Mouse (Mus musculus) liver, adult 2 months (tissue): Measurements from ENCODE around the gene Sowahb.

Source experiments
- CTCF ChIP-seq: fragments of 200-500 bp; IDR thresholded peaks from 2 replicates; pipeline ENCODE4 v1.5.1; 2011; ENCODE audit warnings: low read depth, low read length, control low read depth
- POLR2A ChIP-seq: fragments of 200-500 bp; IDR thresholded peaks from 2 replicates; pipeline ENCODE4 v1.6.1; 2011; ENCODE audit warnings: low read length, control low read depth; ENCODE audit not compliant: insufficient read depth; ENCODE audit errors: extremely low read depth

DNA sequence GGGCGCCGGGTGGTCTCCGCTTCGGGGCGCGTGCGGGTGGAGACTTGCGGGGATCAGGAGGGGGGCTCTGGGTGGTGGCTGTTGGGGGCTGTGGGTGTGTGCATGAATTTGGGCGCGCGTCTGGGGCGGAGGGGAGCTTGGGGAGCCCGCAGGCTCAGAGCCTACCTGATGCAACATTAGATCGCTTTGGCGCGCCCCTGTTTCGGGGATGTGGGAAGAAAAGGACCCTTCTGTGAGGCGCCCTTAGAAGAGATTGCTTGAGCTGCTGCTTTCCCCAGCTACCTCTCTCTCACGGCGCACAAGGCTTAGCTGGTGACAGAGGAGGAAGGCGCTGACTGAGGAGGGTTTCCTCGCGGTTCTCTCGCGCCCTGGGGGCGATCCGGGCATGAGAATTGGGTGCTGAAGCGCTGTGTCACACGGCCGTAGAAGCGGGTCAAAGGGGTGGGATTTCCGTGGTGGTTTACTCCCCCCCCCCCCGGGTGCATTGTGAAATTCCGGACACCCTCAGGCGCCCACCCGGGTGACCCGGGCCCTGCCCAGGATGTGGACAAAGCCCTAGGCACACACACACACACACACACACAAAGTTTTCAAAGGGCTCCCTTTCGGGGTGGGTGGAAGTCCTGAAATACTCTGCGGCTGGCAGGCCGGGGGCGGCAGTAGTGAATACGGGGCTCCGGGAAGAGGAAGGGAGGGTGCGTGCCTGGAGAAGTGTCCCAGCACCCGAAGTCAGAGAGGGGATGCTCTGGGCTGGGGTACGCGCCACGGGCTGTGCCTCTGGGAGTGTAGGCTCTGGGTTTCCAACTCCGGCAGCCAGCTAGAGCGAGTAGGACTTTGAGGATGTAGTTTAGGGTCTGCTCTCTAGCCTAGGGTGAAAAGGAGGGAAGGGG lies 49.1 kb upstream of the Sowahb start:
- TF ChIP-seq CTCF (no peak), POLR2A (no peak)
